Mouse (Mus musculus) forebrain, embryonic 16.5 days (tissue): ENCODE measurements at regions not wholly inside any gene's neighbourhood (a gene's known extent, or its start where the extent isn't known, plus 50 kb on each side); places are given as distances from the start of the nearest gene placed in this dataset.
A peak's percentile ranks its signal among the peaks of the same experiment; 100 is the strongest.

Source experiments
- ATAC-seq: fragments of 200-750 bp; cut with Nextera tagmentation; 2 replicates; pipeline ENCODE4 v1.8.0; 2017; ENCODE audit warnings: mild to moderate bottlenecking, moderate library complexity
- H3K27ac ChIP-seq: fragments of 300-500 bp; sonication (generic); 2 replicates; pipeline ENCODE4 v1.5.1; 2014; ENCODE audit warnings: low read length, control low read depth
- H3K27me3 ChIP-seq: fragments of 300-500 bp; sonication (generic); replicated peaks from 2 replicates; pipeline ENCODE4 v1.6.1; 2014; ENCODE audit warnings: low read length; ENCODE audit not compliant: control insufficient read depth, insufficient read depth
- H3K36me3 ChIP-seq: fragments of 300-500 bp; sonication (generic); 2 replicates; pipeline ENCODE4 v1.6.1; 2014; ENCODE audit not compliant: control insufficient read depth, insufficient read depth
- H3K4me1 ChIP-seq: fragments of 300-500 bp; sonication (generic); replicated peaks from 2 replicates; pipeline ENCODE4 v1.6.1; 2014; ENCODE audit warnings: low read length; ENCODE audit not compliant: control insufficient read depth, insufficient read depth
- H3K4me2 ChIP-seq: fragments of 300-500 bp; sonication (generic); 2 replicates; pipeline ENCODE4 v1.6.1; 2014; ENCODE audit warnings: mild to moderate bottlenecking, low read length, control low read depth
- H3K4me3 ChIP-seq: fragments of 300-500 bp; sonication (generic); replicated peaks from 2 replicates; pipeline ENCODE4 v1.5.1; 2014; ENCODE audit warnings: mild to moderate bottlenecking, low read length, control low read depth
- H3K9ac ChIP-seq: fragments of 300-500 bp; sonication (generic); replicated peaks from 2 replicates; pipeline ENCODE4 v1.6.1; 2014; ENCODE audit warnings: low read depth, low read length, control low read depth
- H3K9me3 ChIP-seq: fragments of 300-500 bp; sonication (generic); 2 replicates; pipeline ENCODE4 v1.6.1; 2016; ENCODE audit warnings: low read length; ENCODE audit not compliant: control insufficient read depth
- WGBS: fragments of 180-500 bp; shearing (Covaris S2); extraction: QIAGEN DNeasy Blood & Tissue Kit; methylation state at CpG from one replicate; pipeline ENCODE4 v1.1.7; 2014; 5-methylcytosine and 5-hydroxymethylcytosine counted together

DNA sequence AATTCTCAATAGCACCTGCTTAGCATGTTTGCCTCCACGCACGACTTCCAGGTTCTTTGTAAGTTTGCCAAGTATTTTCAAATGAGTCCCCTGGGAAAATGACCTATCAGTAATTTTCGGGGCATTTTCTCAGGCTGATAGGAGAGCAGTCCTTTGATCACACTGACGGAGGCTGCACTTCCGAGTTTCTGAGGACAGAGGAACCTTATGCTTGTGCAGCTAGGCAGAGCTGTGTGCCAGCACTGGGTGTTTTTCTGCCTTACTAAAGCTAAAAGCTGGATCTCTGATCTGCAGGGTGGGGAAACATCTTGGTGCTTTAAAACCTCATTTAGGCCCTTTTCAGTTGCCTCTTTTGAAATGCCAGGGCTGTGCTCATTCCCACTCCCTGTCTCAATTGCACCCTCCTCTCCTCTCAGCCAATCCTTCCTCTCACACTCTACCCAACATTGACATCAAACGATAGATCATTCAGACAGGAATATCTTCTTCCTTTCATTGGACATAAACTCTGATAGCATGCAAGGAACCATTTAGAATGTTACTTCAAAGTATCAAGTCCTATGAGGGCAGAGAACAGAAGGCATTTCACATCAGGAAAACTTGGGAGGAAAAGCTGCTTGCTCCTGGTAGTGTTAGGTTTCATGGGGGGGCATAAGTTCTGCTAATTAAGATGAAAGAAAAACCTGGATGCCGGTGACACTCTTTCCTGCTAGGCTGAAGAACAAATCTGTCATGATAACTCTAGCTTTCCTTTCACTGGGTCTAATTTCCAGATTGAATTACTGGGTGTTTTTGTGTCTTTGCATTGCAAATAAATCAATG, 95.3 kb downstream of the Lurap1l start:
- Histone ChIP-seq H3K9ac (no peak overlapping the region), H3K27ac (no peak overlapping the region), H3K4me2 (no peak overlapping the region), H3K27me3 (no peaks in the 10 kb centered on the region), H3K9me3 (no peaks in the 10 kb centered on the region), H3K36me3 (no peaks in the 10 kb centered on the region), H3K4me3 (no peak overlapping the region), H3K4me1 (no peaks in the 10 kb centered on the region)
- WGBS = 25% methylated on average over 7 of the region's 7 CpGs
- ATAC-seq = peak; percentile 33; the same call in 1 of the 2 replicates

DNA sequence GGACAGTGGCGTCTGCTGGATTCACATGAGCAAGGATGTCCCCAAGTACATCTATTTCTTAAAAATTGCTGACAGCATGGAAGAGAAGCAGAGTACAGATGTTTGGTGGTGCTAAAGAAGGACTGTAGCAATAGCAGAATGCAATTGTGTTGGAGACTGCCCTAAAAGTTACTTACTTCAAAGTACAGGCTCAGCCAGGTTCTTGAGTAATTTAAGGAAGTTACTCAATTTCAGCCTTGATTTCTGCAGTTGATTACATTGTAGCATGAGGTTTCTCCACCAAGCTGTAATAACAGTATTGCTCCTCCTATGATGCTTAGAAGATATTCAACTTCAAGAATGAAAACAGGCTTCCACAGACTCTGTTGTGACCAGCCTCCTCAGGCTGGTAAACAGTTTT, 96.1 kb downstream of the Lurap1l start:
- WGBS = 93% methylated on average over 1 of the region's 1 CpGs
- ATAC-seq = no peak
- H3K9me3 ChIP-seq = no peaks in the 10 kb centered on the region
- no peaks in the 10 kb centered on the region for H3K4me1 ChIP-seq
- H3K4me2 ChIP-seq = no peak overlapping the region
- no peak overlapping the region for H3K9ac ChIP-seq
- H3K27ac ChIP-seq = no peak overlapping the region
- H3K4me3 ChIP-seq = no peak overlapping the region
- H3K36me3 ChIP-seq = no peaks in the 10 kb centered on the region
- H3K27me3 ChIP-seq = no peaks in the 10 kb centered on the region

DNA sequence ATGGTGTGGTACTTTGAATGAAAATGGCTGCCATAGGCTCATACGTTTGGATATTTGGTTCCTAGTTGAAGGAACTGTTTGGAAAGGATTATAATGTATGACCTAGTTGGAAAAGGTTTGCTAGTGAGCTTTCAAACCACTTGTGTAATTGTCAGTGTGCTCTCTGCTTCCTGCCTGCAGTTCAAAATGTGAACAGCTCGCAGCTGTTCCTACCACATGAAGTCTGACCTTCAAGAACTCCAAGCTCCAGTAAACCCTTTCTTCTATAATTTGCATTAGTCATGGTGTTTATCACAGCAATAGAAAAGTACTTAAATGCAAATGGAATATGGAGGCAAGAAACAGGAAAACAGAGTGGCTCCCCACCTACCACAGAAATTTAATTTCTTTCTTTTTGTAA, 111.4 kb downstream of the Lurap1l start:
- ATAC-seq = no peak

DNA sequence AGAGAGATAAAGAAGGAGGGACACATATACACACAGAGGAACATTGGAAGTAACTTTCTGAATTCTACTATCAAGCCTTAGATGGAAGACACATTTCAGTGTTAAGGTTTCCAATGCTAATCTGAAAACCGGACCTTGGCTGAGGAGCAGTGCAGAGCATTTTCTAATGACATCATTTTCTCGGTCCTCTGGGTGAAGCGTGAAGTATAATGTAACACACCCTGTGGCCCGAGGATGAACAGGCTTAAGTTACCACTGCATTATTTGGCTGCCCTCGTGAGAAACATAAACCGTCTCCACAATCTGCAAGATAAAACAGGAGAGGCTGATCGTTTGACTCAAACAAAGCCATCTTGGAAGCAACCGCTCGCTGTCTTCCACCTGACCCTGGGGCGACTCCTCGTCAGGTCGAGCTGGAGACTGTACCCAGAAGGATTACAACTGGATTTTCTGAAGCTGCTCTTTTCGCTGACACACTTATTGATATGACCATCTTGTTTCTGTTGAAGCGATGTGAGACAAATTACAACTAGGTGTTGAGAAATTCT, 113.1 kb downstream of the Lurap1l start:
- no peaks in the 10 kb centered on the region for H3K36me3 ChIP-seq
- H3K9me3 ChIP-seq = no peaks in the 10 kb centered on the region
- ATAC-seq = no peak
- no peak overlapping the region for H3K4me2 ChIP-seq
- no peak overlapping the region for H3K9ac ChIP-seq
- H3K27ac ChIP-seq = no peak overlapping the region
- 79% methylated on average over 14 of the region's 14 CpGs for WGBS
- H3K4me3 ChIP-seq = no peak overlapping the region
- H3K4me1 ChIP-seq = no peaks in the 10 kb centered on the region
- H3K27me3 ChIP-seq = no peaks in the 10 kb centered on the region

More for the DNA sequence above, 111.4 kb downstream of the Lurap1l start:
- H3K9ac ChIP-seq = no peak overlapping the region
- no peak overlapping the region for H3K4me2 ChIP-seq
- no peaks in the 10 kb centered on the region for H3K27me3 ChIP-seq
- no peak overlapping the region for H3K27ac ChIP-seq
- no peaks in the 10 kb centered on the region for H3K4me1 ChIP-seq
- no peak overlapping the region for H3K4me3 ChIP-seq
- WGBS = 44% methylated on average over 2 of the region's 2 CpGs
- no peaks in the 10 kb centered on the region for H3K9me3 ChIP-seq
- H3K36me3 ChIP-seq = no peaks in the 10 kb centered on the region

DNA sequence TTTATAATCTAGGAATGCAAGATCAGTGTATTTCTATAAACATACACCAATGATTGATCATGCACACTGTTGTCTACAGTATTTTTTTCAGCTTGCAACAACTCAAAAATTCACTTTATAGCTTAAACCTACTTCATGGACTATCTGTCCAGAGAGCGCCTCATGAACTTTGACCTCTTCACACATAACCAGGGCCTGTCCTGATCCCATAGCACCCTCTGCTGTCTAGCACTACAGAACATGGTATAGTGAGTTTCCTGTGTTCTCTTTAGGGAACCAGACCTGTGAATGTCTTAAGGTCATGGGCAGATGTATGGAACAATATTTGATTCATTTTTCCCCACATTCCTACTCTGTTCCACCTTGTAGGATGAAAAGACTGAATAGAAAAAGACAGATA, 117.1 kb downstream of the Lurap1l start:
- Histone ChIP-seq H3K9ac (no peak overlapping the region), H3K4me2 (no peak overlapping the region), H3K9me3 (no peaks in the 10 kb centered on the region), H3K4me3 (no peak overlapping the region), H3K27ac (no peak overlapping the region), H3K27me3 (no peaks in the 10 kb centered on the region), H3K36me3 (no peaks in the 10 kb centered on the region), H3K4me1 (no peaks in the 10 kb centered on the region)
- 94% methylated on average over 1 of the region's 1 CpGs for WGBS
- no peak for ATAC-seq

DNA sequence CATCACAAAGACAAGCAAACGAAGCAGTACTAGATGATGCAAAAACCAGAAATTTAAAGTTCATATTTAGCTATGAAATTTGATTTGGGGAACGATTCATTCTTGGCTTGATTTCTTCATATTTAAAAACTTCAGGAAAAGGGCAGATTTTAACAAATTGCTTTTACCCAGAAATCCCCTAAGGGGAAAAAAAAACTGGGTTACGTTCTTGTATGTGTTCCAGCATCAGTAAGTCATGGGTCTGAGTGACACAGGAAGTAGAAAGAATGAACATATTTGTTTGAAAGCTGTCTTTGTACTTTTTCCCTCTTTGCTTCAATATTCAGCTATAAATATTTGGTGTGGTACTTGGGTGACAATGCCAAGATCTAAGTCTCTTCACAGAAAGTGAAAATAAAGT, 120.2 kb downstream of the Lurap1l start:
- ATAC-seq = no peak
- H3K4me3 ChIP-seq = no peak overlapping the region
- H3K36me3 ChIP-seq = no peaks in the 10 kb centered on the region
- H3K4me1 ChIP-seq = no peaks in the 10 kb centered on the region
- no peaks in the 10 kb centered on the region for H3K9me3 ChIP-seq
- no peak overlapping the region for H3K4me2 ChIP-seq
- no peaks in the 10 kb centered on the region for H3K27me3 ChIP-seq
- 88% methylated on average over 3 of the region's 3 CpGs for WGBS
- H3K9ac ChIP-seq = no peak overlapping the region
- H3K27ac ChIP-seq = no peak overlapping the region

DNA sequence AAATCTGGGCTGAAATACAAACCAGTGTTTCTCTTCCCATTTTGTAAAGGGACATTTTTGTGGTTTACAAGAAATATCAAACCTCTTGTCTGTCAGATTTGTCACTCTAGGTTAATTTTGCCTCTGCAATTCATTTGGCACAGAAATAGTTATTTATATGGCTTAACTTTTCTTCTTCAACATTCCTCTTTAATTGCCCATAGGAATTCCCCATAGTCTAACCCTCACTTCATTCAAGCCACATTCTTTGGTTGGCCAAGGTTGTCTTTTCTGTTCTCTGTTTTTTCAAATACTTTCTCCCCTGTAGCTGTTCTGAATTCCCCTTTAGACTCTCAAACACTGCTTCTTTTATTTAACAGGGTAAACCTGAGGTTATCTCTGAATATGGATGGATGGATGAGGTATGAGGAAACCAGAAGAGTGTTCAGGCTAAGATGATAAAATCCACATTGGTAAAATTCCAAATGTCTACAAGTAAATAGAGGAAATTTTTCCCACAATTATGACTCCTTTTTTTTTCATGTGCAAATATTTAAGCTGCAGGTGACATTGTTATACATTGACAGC, 127.0 kb downstream of the Lurap1l start:
- ATAC-seq = no peak
- Histone ChIP-seq H3K27ac (no peak overlapping the region), H3K4me3 (no peak overlapping the region), H3K36me3 (no peaks in the 10 kb centered on the region), H3K9ac (no peak overlapping the region), H3K9me3 (no peaks in the 10 kb centered on the region), H3K27me3 (no peaks in the 10 kb centered on the region), H3K4me1 (no peaks in the 10 kb centered on the region), H3K4me2 (no peak overlapping the region)

DNA sequence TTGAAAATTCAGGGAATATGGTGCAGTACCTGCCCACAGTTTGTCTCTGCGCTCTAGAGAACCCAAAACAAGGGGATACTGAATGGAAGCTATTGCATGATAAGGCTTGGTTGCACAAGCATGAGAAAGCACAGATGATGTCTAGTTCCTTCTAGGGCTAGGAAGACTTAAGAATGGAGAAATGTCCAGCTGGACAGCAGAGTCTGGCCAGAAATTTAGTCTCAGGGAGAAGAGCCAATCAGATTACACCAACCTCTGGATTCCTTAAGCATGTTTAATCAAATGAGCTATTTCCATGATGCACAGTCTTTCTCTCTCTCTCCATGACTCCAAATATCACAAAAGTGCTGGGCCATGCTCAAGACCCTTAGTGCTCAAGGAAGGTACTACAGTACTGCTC, 147.8 kb downstream of the Lurap1l start:
- no peak; the same call in 1 of the 2 replicates for ATAC-seq
- H3K4me1 ChIP-seq = 0 out of 2 replicates have a peak, but pooled peaks cover 2% of the 10 kb centered on the region
- H3K36me3 ChIP-seq = no peaks in the 10 kb centered on the region
- no peaks in the 10 kb centered on the region for H3K9me3 ChIP-seq
- H3K4me3 ChIP-seq = no peak overlapping the region
- H3K27me3 ChIP-seq = no peaks in the 10 kb centered on the region
- H3K9ac ChIP-seq = no peak overlapping the region
- 97% methylated on average over 1 of the region's 1 CpGs for WGBS
- no peak overlapping the region for H3K4me2 ChIP-seq
- no peak overlapping the region for H3K27ac ChIP-seq

DNA sequence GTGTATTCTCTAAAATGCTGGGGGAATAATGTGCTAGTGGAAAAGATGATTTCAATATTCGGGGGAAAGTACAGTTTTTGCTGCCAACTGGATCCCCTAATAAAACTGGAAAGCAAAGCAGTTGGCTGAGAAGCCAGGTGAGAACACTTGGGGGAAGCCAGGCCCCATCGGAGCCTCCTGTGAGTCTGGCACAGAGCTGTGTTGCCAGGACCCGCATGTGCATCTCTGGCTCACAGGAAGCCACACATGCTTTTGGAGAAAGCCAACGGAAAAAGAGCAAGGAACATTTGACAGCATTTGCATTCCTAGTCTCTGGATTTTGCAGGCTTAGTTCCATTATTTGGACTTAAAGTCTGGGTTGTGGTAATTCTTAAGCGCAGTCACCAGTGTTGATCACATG, 148.4 kb downstream of the Lurap1l start:
- Histone ChIP-seq H3K9me3 (no peaks in the 10 kb centered on the region), H3K27ac (no peak overlapping the region), H3K4me1 (0 out of 2 replicates have a peak, but pooled peaks cover 2% of the 10 kb centered on the region), H3K27me3 (no peaks in the 10 kb centered on the region), H3K9ac (no peak overlapping the region), H3K4me3 (no peak overlapping the region), H3K36me3 (no peaks in the 10 kb centered on the region), H3K4me2 (no peak overlapping the region)
- WGBS = 58% methylated on average over 5 of the region's 5 CpGs
- peak; percentile 94 for ATAC-seq
